In genomic region chr12:49349697-49350096, GRCm38 (mm10) we compare ENCODE assay signal across 20 mouse cellular contexts. TPM values are rescaled to one million over a fixed set of nuclear protein-coding genes. Genes with fewer than 3 reads are reported as not detected.
DNase-seq lines count a peak whose midpoint lies in the region; ATAC-seq lines count a peak whose summit lies in the region.
"Had no signal": no experiment of that assay in that cellular context is flagged by ENCODE, and none has a peak within 500 bp of the region (broad histone marks: within the 10 kb centered on the region; RNA-seq: fewer than 3 reads in every experiment).

No protein-coding gene starts in this region.

- H3K4me1 ChIP-seq in heart, embryonic 12.5 days (replicated peaks) = no peaks in the 10 kb centered on the region
- no peaks in the 10 kb centered on the region for H3K4me1 ChIP-seq in heart, embryonic 10.5 days

- H3K27me3 ChIP-seq in heart, embryonic 12.5 days (replicated peaks) = no peaks in the 10 kb centered on the region
- H3K27me3 ChIP-seq in heart, embryonic 10.5 days (ENCODE audit: insufficient read depth, poor library complexity, severe bottlenecking) = no peaks in the 10 kb centered on the region
- H3K27me3 ChIP-seq: CH12.LX, Patski had no signal

- H3K4me2 ChIP-seq in heart, embryonic 12.5 days = no peak overlapping the region

- H3K27ac ChIP-seq in heart, embryonic 12.5 days (ENCODE audit: poor library complexity, severe bottlenecking) = no peak overlapping the region
- H3K27ac ChIP-seq in heart, embryonic 10.5 days = no peak overlapping the region

- H3K36me3 ChIP-seq in heart, embryonic 12.5 days = no peaks in the 10 kb centered on the region
- H3K36me3 ChIP-seq in heart, embryonic 10.5 days = no peaks in the 10 kb centered on the region
- H3K36me3 ChIP-seq: G1E had no signal

- DNase-seq in heart, adult 11 months = peak; percentile 82
- DNase-seq in heart, embryonic 10.5 days (ENCODE audit: low spot score) = peak; percentile 70
- no peak for DNase-seq in heart, adult 9 months (ENCODE audit: low spot score in 2 of 2)
- DNase-seq: adrenal gland, adult 2 months; adrenal gland, adult 8-10 months; adrenal gland, postnatal 10 days; adrenal gland, postnatal 14 days; adrenal gland, postnatal 25 days; adrenal gland, postnatal 36 days; B cell, adult 2 months; cerebellum, adult 11 months; cerebellum, adult 11-12 months; cerebellum, adult 18-20 months had no signal

- H3K9me3 ChIP-seq in heart, embryonic 12.5 days (replicated peaks) = no peaks in the 10 kb centered on the region
- no peaks in the 10 kb centered on the region for H3K9me3 ChIP-seq in heart, embryonic 10.5 days

- H3K4me3 ChIP-seq in heart, embryonic 12.5 days = no peak overlapping the region
- no peak overlapping the region for H3K4me3 ChIP-seq in heart, embryonic 10.5 days

- ATAC-seq in heart, embryonic 12.5 days (ENCODE audit: insufficient number of reproducible peaks, low FRiP score) = no peak
- ATAC-seq: activated CD4-positive, CD25-positive, alpha-beta regulatory T cell, adult 4 months; CD4-positive, CD25-positive, alpha-beta regulatory T cell, adult 4 months; Patski had no signal

- no peak overlapping the region for H3K9ac ChIP-seq in heart, embryonic 12.5 days

- 77% methylated on average over 10 of the region's 10 CpGs for WGBS in heart, embryonic 12.5 days
- WGBS in heart, embryonic 10.5 days = 85% methylated on average over 10 of the region's 10 CpGs

RNA-seq across cellular contexts. Expression of gene Foxg1, which starts 32.8 kb away (rescaled TPM):
- polyA plus RNA-seq in heart, embryonic 12.5 days (2016; fragmentation: Nextera tagmentation; extraction: Ambion mirVana) = 0.08 TPM in 1 of 2 replicates, not detected in the other
- polyA plus RNA-seq in heart, embryonic 10.5 days (2016; fragmentation: Nextera tagmentation; extraction: Ambion mirVana) = 0.79 TPM in 1 of 2 replicates, not detected in the other
- polyA plus RNA-seq: activated CD4-positive, CD25-positive, alpha-beta regulatory T cell, adult 4 months; adrenal gland, adult 2 months; C2C12; CD4-positive, CD25-positive, alpha-beta regulatory T cell, adult 4 months; G1E; Patski had no signal

RNA-seq across cellular contexts. Expression of gene Gm43517, which starts 35.3 kb away (rescaled TPM):
- not detected in 2 replicates for polyA plus RNA-seq in heart, embryonic 12.5 days (2016; fragmentation: Nextera tagmentation; extraction: Ambion mirVana)
- polyA plus RNA-seq in heart, embryonic 10.5 days (2016; fragmentation: Nextera tagmentation; extraction: Ambion mirVana) = not detected in 2 replicates
- polyA plus RNA-seq: activated CD4-positive, CD25-positive, alpha-beta regulatory T cell, adult 4 months; adrenal gland, adult 2 months; C2C12; CD4-positive, CD25-positive, alpha-beta regulatory T cell, adult 4 months; G1E; Patski had no signal

Comparison
In these comparisons a context has a peak if more than half of its experiments do, and no peak if none do; other contexts are left out.
1. DNase-seq: peak in heart, adult 11 months (single experiment) and heart, embryonic 10.5 days (single experiment); none in heart, adult 9 months (0 of 2).